Mouse (Mus musculus) testis, adult 2 months (tissue): ENCODE measurements around the gene Rnf220. TPM values are rescaled to one million over a fixed set of nuclear protein-coding genes. Genes with fewer than 3 reads are reported as not detected.
A peak's percentile ranks its signal among the peaks of the same experiment; 100 is the strongest.

Source experiments
- H3K27ac ChIP-seq: fragments of 200-500 bp; 2 replicates; pipeline ENCODE4 v1.5.1; 2012; ENCODE audit warnings: low read depth, low read length; ENCODE audit not compliant: control insufficient read depth, insufficient read depth
- H3K27me3 ChIP-seq: fragments of 200-500 bp; 2 replicates; pipeline ENCODE4 v1.6.1; 2012; ENCODE audit warnings: mild to moderate bottlenecking, low read length, moderate library complexity; ENCODE audit not compliant: control insufficient read depth, insufficient read depth
- H3K36me3 ChIP-seq: fragments of 200-500 bp; 2 replicates; pipeline ENCODE4 v1.6.1; 2012; ENCODE audit warnings: mild to moderate bottlenecking, low read length; ENCODE audit not compliant: control insufficient read depth, insufficient read depth
- H3K4me1 ChIP-seq: fragments of 200-500 bp; 2 replicates; pipeline ENCODE4 v1.6.1; 2012; ENCODE audit warnings: low read length; ENCODE audit not compliant: control insufficient read depth, insufficient read depth
- H3K4me3 ChIP-seq: fragments of 200-500 bp; 2 replicates; pipeline ENCODE4 v1.5.1; 2012; ENCODE audit warnings: low read depth, mild to moderate bottlenecking, low read length, moderate library complexity, mixed read lengths; ENCODE audit not compliant: control insufficient read depth
- CTCF ChIP-seq: fragments of 200-500 bp; IDR thresholded peaks from 2 replicates; pipeline ENCODE4 v1.5.1; 2012; ENCODE audit warnings: low read depth, mild to moderate bottlenecking, inconsistent platforms, low read length, moderate library complexity; ENCODE audit not compliant: control insufficient read depth, insufficient read depth, insufficient replicate concordance
- POLR2A ChIP-seq: fragments of 200-500 bp; IDR thresholded peaks from 2 replicates; pipeline ENCODE4 v1.6.1; 2012; ENCODE audit warnings: low read depth, mild to moderate bottlenecking, inconsistent platforms, low read length, moderate library complexity; ENCODE audit not compliant: control insufficient read depth
- polyA plus RNA-seq: library from polyadenylated mRNA; depleted of rRNA; stranded (reverse); fragments of >200 nt; gene quantifications from 2 replicates; pipeline ENCODE4 v1.2.3, GENCODE M21; 2012

The Rnf220 gene
- polyA plus RNA-seq, 1 experiment = 146 TPM

GRCm38 (mm10) chr4:117240867-117241266 lies 256.0 kb downstream of the Rnf220 start:
- H3K36me3 ChIP-seq = no peaks in the 10 kb centered on the region
- no peak overlapping the region for H3K27ac ChIP-seq
- no peak for TF ChIP-seq CTCF
- TF ChIP-seq POLR2A = no peak
- no peaks in the 10 kb centered on the region for H3K27me3 ChIP-seq
- H3K4me1 ChIP-seq = no peaks in the 10 kb centered on the region
- H3K4me3 ChIP-seq = no peak overlapping the region

GRCm38 (mm10) chr4:117239153-117239552 lies 257.7 kb downstream of the Rnf220 start:
- no peak overlapping the region for H3K27ac ChIP-seq
- no peak overlapping the region for H3K4me3 ChIP-seq
- no peaks in the 10 kb centered on the region for H3K27me3 ChIP-seq
- no peaks in the 10 kb centered on the region; the same call in 1 of the 2 replicates for H3K36me3 ChIP-seq
- H3K4me1 ChIP-seq = no peaks in the 10 kb centered on the region
- TF ChIP-seq POLR2A = no peak
- TF ChIP-seq CTCF = no peak

GRCm38 (mm10) chr4:117235822-117236221 lies 261.0 kb downstream of the Rnf220 start:
- no peaks in the 10 kb centered on the region for H3K4me1 ChIP-seq
- H3K4me3 ChIP-seq = no peak overlapping the region
- no peak overlapping the region for H3K27ac ChIP-seq
- H3K36me3 ChIP-seq = no peaks in the 10 kb centered on the region; the same call in 1 of the 2 replicates
- H3K27me3 ChIP-seq = no peaks in the 10 kb centered on the region
- no peak for TF ChIP-seq POLR2A
- no peak for TF ChIP-seq CTCF

- H3K27me3 ChIP-seq = no peaks in the 10 kb centered on the region
- H3K4me3 ChIP-seq = no peak overlapping the region
- no peak overlapping the region for H3K27ac ChIP-seq
- TF ChIP-seq POLR2A = no peak
- TF ChIP-seq CTCF = no peak
- no peaks in the 10 kb centered on the region; the same call in 1 of the 2 replicates for H3K36me3 ChIP-seq
- H3K4me1 ChIP-seq = no peaks in the 10 kb centered on the region
Observed at GRCm38 (mm10) chr4:117234166-117234741, 262.6 kb downstream of the Rnf220 start.

GRCm38 (mm10) chr4:117231208-117231607 lies 265.6 kb downstream of the Rnf220 start:
- H3K36me3 ChIP-seq = no peaks in the 10 kb centered on the region; the same call in 1 of the 2 replicates
- H3K4me1 ChIP-seq = no peaks in the 10 kb centered on the region
- H3K4me3 ChIP-seq = no peak overlapping the region
- H3K27me3 ChIP-seq = no peaks in the 10 kb centered on the region
- TF ChIP-seq POLR2A = no peak
- TF ChIP-seq CTCF = no peak
- H3K27ac ChIP-seq = no peak overlapping the region

- Histone ChIP-seq H3K4me3 (no peak overlapping the region), H3K27ac (no peak overlapping the region), H3K27me3 (no peaks in the 10 kb centered on the region), H3K36me3 (no peaks in the 10 kb centered on the region; the same call in 1 of the 2 replicates), H3K4me1 (no peaks in the 10 kb centered on the region)
- TF ChIP-seq CTCF (peak; percentile 63; the same call in 1 of the 2 replicates), POLR2A (no peak)
Observed at GRCm38 (mm10) chr4:117230331-117230730, 266.5 kb downstream of the Rnf220 start.

- TF ChIP-seq POLR2A (no peak), CTCF (no peak)
- Histone ChIP-seq H3K4me3 (no peak overlapping the region), H3K27me3 (no peaks in the 10 kb centered on the region), H3K27ac (no peak overlapping the region), H3K36me3 (no peaks in the 10 kb centered on the region; the same call in 1 of the 2 replicates), H3K4me1 (no peaks in the 10 kb centered on the region)
Observed at GRCm38 (mm10) chr4:117229590-117229989, 267.3 kb downstream of the Rnf220 start.

GRCm38 (mm10) chr4:117225250-117225649 lies 271.6 kb downstream of the Rnf220 start:
- no peak overlapping the region for H3K27ac ChIP-seq
- no peak overlapping the region for H3K4me3 ChIP-seq
- TF ChIP-seq CTCF (no peak), POLR2A (no peak)
- H3K4me1 ChIP-seq = no peaks in the 10 kb centered on the region
- H3K36me3 ChIP-seq = no peaks in the 10 kb centered on the region
- no peaks in the 10 kb centered on the region for H3K27me3 ChIP-seq
